Mouse (Mus musculus) kidney, adult 11 months (tissue): ENCODE results near the gene Slc36a4.
A peak's percentile ranks its signal among the peaks of the same experiment; 100 is the strongest.

Source experiments
- DNase-seq: peaks from one replicate; pipeline ENCODE4 v3.0.0; 2022

Slc36a4 gene

DNA sequence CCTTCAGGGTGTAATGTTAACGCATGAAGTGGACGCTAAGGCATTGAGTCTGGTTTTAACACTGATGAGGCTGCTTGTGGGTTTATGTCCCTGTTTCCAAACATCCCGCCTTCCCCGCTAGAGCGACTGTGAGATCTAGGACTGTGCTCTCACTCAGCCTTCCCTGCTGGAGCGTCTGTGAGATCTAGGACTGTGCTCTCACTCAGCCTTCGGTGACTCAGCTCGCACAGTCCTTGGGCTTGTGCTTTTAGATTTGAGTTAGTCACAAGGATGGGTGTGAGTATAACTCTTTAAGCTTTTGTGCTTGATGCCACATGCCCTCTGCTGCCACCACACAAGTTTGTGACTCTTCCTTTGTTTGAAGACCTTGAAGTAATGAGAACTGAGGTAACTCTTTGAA lies 17.6 kb downstream of the Slc36a4 start:
- no peak for DNase-seq

DNA sequence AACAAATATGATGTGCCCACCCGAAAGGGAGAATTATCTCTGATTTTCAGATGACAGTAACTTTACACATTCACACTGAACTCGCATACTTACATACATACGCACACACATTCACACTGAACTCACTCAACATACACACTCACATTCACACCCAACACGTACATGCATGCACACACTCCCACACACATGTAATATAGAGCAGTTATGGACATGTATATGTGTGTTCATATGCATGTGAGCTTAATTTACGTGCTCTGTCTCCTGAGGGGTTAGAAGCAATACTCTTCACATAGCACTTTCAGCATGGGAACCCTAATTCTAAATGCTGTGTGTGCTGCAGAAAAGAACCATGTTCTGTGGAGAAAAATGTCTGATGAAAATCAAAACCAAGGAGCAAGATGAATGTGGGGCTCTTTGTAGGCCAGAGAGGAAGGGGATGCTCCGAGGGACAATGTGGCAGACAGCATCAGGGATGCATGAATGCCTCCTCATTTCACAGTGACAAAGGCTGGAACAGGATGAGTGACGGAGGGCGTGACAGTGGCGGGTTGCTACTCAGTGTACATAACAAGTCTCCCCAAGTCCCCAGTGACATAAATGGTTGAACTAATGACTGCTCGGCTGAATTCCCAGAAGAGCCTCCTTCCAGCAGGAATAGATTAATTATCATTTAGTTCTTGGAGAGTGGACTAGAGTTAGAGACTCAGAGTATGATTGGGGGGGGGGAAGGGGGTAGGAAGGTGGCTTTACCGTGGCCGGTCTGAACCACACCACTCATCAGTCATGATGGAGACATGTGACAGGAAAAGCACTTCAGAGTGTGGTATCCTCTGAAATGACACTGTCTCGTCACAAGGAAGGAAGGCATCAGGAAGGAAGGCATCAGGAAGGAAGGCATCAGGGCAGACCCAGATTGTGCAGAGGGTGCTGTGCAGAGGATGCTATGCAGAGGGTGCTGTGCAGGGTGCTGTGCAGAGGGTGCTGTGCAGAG lies 22.5 kb downstream of the Slc36a4 start:
- peak; percentile 25 for DNase-seq

DNA sequence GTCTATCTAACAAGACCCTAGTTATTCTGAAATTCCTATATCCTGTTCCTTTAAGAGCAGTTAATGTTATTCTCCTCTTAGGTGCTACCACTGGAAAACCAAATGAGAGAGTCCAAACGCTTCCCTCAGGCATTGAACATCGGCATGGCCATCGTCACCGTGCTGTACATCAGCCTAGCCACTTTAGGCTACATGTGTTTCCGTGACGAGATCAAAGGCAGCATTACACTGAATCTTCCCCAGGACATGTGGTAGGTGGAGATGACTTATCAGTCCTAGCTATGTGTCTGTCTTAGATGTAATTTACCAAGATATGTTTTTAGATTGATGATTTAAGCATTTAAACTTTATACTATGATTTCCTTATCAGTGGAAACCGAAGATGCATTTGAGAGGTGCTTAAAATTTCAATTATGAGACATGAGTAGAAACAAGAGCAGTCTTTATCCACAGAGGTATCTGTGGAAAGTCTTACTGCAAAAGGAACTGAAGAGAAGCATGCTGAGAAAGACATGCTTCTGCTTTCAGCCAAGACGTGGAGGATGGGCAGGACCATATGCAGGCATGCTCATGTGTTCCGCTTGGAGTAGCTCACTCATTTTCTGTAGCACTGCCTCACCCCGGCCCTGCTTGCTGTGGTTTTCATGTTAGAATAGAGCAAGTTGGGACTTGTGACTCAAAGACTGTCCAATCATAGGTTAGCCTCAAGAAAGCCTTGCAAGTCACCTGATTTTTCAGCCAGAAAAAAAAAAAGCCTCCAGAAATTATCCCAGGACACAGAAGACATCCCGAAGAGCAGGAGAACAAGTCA lies 24.7 kb downstream of the Slc36a4 start:
- no peak for DNase-seq

DNA sequence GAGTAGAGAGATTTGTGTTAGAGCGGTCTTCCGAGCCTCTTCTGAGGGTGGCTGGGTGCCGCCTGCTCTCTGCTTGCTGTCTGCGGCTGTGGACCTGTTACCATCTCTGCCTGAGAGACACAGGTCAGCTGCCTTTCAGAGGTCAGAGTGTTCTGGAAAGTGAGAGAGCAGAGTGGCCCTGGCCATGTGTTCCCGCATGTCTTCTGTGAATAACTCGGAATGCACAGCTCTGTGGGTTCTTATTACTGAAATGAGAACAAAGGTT lies 25.3 kb downstream of the Slc36a4 start:
- no peak for DNase-seq

DNA sequence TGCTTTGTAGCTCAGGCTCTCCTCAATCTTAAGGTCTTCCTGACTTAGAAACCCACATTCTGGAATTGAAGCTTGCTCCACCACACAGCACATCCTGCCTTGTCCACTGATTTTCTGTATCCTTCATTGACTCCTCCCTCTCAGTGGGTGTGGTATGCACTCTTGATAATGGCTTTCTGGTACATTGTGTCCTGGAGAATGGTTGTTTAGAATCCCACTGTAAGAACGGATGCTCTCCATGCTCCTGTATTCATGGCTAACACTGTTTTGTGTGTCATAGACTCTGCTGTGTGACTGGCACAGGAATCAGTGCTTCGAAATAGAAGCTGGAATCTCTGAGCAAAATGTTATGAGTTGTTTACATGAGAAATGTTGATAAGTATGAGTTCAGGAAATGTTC lies 28.0 kb downstream of the Slc36a4 start:
- no peak for DNase-seq

DNA sequence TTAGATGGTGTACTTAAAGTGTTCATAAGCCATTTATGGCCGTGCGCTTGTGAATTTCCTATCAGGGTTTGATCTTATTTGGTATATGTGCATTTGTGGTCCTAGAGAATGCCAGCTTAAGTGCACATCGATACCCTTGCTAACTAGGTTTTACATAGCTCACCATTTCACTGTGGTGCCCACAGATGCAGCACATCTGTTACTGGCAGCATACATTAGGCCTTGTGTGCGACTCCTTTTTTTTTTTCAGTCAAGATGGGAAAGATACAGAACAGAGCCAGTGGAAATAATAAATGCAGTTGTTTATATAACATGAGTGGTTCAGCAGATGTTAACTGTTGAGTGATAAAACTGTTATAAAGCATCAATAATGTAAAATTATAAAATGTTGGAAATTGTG lies 31.9 kb downstream of the Slc36a4 start:
- DNase-seq = no peak

DNA sequence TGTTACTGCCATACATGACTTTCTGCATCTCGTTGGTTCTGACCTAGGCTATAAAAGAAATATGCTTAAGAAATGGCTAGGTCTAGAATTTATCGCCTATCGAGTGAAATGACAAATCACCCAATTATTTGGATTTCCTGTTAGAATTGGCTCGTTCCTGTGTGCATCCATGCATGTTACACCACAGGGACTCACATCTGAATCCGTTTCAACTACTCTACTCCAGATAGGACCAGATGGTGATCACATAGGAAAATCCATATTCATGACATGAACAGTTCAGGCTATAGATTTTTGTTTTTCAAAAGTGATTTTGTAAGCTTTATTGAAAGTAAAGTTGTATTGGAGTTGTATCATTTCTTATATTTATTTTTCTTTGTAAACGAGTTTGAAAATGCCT lies 32.4 kb downstream of the Slc36a4 start:
- DNase-seq = no peak

DNA sequence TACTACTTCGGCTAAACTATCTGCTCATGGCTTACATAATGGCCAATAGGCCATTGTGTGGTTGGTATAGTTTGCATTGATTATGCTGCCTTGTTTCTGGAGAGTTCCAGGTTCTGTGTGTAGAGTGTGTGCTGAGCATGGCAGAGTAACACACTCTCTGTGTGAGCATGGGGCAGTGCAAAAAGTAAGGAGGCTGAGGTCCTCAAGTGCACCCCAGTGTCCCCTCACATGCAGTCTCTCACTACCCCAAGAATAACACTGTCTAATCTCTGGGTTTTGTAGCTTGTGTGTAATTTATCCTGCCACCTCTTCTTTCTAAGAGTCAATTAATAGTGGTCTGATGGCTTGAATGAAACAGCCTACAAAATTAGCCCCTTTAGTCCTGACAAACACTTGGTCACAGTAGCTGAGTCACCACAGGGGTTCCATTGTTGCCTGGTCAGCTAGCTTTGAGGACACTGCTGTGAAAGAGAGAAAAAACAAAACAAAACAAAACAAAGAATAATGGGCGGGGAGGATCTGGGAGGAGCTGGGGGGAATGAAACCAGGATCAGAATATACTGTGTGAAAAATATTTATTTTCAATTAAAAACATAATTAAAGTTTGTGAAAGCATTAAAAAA lies 36.6 kb downstream of the Slc36a4 start:
- DNase-seq = no peak

DNA sequence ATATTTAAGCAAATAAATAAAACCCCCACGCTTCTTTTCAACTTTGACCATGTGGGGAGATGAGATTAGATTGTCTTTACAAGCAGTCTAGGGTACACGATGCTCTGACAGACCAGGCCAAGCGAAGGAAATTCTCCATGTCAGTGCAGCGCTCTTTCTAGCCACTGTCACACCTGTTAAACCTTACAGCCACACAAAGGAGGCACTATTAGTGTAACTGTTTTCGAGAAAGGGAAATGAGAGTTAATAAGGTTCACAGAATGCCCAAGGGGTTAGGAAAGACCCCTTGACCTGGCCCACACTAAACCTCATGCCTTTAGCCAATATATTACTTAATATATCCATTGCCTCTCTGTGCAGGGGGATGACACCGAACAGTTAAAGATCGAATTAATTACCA lies 37.1 kb downstream of the Slc36a4 start:
- DNase-seq = no peak

DNA sequence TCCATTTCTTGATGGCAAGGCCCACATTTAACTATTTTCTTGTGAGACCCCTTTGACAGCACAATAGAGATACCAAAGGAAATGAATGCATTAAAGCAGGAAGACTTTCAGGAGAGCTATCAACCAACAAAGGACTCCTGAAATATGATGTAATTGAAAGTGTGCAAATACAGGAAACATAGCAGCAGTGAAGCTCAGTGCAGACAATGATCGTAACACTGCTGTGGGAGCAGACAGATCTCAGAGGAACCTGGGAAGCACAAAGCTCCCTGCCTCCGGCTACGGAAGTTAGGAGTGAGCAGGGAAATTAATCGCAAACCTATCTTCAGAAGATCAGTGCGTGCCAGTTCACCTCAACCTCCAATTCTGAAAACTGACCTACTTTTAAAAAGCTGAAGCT lies 38.8 kb downstream of the Slc36a4 start:
- DNase-seq = no peak

DNA sequence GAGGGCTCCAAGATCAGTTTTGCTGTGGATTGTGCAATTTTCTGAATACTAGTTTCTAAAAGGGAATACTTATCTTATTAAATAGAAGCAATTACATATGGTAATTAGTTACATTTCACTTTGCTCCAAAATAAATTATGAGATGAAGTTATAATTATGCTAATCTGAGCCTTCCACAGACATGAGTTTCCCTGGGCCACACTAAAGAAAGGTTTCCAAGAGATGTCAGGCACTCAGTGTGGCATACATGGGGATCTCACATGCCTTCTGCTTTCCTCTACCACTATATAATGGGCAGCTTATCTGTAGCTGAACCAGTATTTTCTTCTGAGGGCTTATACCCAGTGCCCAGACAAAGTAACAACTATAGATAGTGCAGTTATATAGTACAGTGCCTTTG lies 49.8 kb downstream of the Slc36a4 start:
- DNase-seq = no peak

DNA sequence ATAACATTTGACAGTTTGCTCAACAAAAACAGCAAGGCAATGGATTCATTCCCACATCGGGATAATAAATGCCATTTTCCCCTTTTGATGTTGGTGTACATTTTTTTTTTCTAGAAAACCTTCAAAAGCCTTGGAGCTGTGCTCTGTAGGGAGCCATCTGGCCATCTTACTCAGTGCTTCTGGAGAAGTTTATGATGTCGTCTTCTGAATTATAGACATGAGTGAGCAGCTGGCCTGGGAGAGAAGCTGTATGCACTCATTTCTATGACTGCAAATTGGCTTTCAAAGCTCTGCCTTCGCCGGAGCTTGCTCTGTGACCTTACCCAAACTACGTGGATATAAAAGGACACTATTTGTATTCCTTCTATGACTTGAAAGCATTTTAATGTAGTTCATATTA lies 56.8 kb downstream of the Slc36a4 start:
- no peak for DNase-seq

DNA sequence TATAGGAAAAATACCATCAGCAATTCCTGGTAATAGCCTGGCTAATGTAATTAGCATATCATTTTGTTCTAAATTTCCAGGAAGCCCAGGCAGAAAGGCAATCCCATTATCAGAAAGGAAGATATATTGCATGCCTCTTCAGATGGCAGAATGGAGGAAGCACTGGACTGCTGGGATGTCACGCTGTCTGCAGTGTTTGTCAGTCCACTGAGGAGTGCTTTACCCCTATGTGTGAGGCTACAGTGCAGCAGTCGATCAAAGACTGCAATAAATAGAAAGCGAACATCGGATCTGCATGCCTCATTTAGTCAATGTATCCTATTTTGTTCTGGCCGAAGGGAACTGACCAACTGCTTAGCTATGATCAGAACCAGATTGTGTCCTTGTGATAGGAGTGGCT lies 57.3 kb downstream of the Slc36a4 start:
- DNase-seq = no peak

DNA sequence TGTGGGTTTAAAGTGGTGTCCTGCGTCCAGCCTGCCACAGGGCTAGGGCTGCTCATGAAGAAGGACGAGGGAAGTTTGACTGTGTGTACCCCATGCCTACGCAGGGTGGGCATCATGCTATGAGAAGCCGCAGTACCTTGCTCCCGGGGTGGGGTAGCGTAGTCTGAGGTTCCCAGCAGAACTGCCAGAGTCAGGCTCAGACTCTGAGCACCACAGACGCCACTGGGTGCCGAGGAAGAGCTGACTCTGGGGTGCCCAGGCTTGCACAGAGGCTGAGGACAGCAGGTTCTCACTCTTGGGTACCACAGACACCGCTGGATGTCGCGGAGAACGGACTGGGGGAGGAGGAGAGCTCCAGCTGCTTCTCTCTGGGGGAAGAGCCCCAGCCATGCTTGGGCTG lies 63.2 kb downstream of the Slc36a4 start:
- DNase-seq = no peak

DNA sequence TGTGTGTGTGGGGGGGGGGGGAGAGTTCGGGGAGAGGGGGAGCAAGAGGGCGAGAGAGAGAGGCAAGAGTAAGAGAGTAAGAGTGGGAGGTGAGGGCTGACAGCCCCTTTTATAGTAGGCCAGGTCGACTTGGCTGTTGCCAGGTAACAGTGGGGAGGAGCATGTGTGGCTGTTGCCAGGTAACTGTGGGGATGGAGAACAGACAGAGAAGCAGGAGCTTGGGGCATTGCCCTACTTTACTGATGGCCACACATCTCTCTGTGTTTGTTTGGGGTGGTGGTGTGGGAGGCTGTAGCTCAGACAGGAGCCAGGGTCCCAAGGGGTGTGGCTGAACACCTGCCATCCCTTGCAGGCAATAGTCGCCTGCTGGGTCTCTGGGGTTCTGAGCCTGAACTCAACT lies 63.9 kb downstream of the Slc36a4 start:
- DNase-seq = no peak

DNA sequence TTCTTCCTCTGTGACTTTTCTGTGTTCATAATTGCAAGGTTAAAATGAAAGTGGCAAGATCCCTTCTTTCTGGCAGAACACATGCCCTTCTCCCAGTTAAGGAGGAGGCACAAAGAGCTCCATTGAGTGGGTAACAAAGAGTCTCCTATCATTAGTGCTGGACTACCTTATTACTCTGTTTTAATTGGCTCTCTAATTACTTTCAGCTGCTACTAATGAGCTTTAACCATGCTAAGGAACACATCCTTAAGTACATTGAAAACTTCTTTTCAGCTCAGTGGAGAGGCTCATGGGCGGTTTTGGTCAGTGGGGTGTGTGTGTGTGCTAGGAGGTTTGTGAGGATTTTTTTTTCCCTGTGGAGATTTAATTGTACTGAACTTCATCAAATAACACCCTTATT lies 65.4 kb downstream of the Slc36a4 start:
- DNase-seq = no peak

DNA sequence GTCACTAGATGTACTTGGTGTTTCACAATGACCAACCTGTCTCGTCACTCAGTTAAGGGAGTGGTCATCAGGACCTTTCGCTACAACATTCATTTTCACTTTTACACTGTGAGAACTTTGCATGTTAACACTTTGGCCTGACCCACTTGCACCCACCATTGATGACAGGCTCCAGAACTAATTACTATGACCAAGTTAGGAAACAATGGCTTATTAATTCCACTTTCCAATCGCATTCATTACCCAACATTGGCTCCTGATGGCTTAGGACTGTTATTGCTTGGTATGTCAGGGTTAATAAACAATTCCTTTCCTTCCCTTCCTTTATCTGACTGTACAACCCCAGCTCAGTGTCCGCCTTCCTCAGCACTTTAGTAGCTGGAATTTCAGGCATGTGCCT lies 72.4 kb downstream of the Slc36a4 start:
- DNase-seq = no peak

DNA sequence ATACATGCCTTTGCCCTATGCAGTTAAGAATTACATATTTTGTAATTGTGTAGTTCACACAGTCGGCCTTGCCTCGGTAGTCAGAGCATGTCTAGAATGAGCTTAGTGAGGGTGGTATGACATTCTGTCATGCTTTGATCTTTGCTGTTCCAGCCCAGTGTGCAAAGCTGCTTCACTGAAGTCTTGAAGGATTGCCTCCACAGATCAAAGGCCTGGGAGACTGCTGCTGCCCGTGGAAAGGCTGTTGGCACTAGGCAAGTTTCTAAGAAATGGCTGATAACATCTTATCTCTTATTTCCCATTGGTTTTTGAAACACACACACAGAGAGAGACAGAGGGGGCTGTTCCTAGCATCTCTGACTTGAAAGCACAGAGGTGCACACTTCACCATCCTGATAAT lies 76.7 kb downstream of the Slc36a4 start:
- DNase-seq = no peak

DNA sequence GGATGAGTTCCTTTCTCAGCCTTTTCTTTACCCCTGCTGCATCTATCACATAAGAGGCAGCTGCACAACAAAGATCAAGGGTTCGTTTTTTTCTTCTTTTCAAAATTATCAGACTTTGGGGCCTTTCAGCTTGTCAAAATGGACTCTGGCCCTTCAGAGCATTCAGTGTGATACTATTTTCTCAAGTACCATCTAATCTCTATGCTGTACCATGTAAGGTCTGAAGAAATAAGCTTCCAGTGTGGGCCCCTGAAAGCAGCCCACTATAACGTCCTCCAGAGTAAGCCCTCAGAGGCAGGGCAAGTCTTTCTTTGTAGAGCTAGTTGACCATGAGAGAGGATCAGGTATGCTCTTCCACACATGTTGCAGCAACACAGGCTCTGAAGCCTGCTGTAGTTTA lies 77.1 kb downstream of the Slc36a4 start:
- DNase-seq = no peak

DNA sequence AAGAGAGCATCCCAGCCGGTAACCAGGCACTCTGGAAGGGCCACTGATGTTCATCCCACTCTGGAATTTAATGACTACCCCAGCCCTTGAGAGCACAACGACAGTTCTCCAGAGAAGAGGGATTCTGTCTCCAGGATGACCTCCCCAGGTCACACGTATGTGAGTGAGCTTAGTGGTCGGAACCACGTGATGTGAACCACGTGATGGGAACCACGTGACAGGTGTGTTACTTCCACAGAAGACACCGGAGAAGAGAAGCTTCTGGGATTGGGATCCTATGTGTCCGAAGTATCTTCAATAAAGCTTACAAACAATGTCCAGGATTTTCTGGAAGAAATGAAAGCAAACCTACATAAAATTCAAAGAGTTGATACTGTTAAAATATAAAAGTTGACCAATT lies 82.5 kb downstream of the Slc36a4 start:
- DNase-seq = no peak
